Mouse (Mus musculus): Measurements from ENCODE around the gene Faap100.

Faap100 gene

DNA sequence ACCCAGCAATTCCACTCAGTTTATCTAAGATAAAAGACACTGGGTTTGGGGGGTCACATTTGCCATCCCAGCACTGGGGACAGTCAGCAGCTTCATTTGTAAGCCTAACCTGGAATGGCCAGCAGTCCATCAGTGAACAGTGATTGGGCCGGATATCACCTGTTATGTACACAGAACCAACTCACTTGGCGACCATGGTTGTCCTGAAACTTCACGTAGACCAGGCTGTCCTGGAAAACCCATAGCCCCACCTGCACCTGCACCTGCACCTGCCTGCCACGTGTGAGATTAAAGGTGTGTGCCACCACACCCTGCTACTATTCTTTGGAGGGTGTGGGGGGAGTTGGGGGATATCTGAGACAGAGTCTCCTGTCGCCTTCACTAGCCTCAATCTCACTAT is 59.3 kb downstream of the Faap100 start:
- peak in 1 of 2 experiments; percentile 16 for DNase-seq

Measured in lung, postnatal 4 days (tissue).